Mouse (Mus musculus): ENCODE results near the gene Zcrb1. TPM values are rescaled to one million over a fixed set of nuclear protein-coding genes. Genes with fewer than 3 reads are reported as not detected.
A peak's percentile ranks its signal among the peaks of the same experiment; 100 is the strongest.

Gene Zcrb1
- 128 and 145 TPM in 2 replicates for polyA plus RNA-seq (2016; fragmentation: Nextera tagmentation; extraction: Ambion mirVana)

GRCm38 (mm10) chr15:93397826-93398698, at the start of gene Zcrb1, which contains the start of gene Pphln1:
Zcrb1 (minus strand) TSS chr15:93398334.
Pphln1 (plus strand) TSS chr15:93398350.
- peak; percentile 93 for DNase-seq (ENCODE audit: low spot score)
- Histone ChIP-seq H3K36me3 (peaks cover 25% of the 10 kb centered on the region), H3K27ac (peak within 1 kb of the TSS; percentile 96), H3K4me1 (peaks cover 22% of the 10 kb centered on the region), H3K9me3 (no peaks in the 10 kb centered on the region), H3K27me3 (ENCODE audit: insufficient read depth, poor library complexity, severe bottlenecking) (no peaks in the 10 kb centered on the region), H3K4me3 (peak within 1 kb of the TSS; percentile 88)
- WGBS = under 1% methylated on average over 100 of the region's 100 CpGs

GRCm38 (mm10) chr15:93443676-93444075, 45.5 kb upstream of the Zcrb1 start:
- WGBS = 88% methylated on average over 6 of the region's 6 CpGs
- Histone ChIP-seq H3K9me3 (no peaks in the 10 kb centered on the region), H3K27ac (no peak overlapping the region), H3K4me3 (no peak overlapping the region), H3K27me3 (ENCODE audit: insufficient read depth, poor library complexity, severe bottlenecking) (no peaks in the 10 kb centered on the region), H3K4me1 (0 out of 2 replicates have a peak, but pooled peaks cover 3% of the 10 kb centered on the region), H3K36me3 (peaks cover 53% of the 10 kb centered on the region)
- DNase-seq (ENCODE audit: low spot score) = no peak

GRCm38 (mm10) chr15:93442271-93442670, 44.1 kb upstream of the Zcrb1 start:
- Histone ChIP-seq H3K4me1 (no peaks in the 10 kb centered on the region), H3K4me3 (no peak overlapping the region), H3K36me3 (peaks cover 53% of the 10 kb centered on the region), H3K27ac (no peak overlapping the region), H3K9me3 (no peaks in the 10 kb centered on the region), H3K27me3 (ENCODE audit: insufficient read depth, poor library complexity, severe bottlenecking) (no peaks in the 10 kb centered on the region)
- DNase-seq (ENCODE audit: low spot score) = no peak
- WGBS = 87% methylated on average over 4 of the region's 4 CpGs

- Histone ChIP-seq H3K4me1 (peaks cover 6% of the 10 kb centered on the region), H3K36me3 (peaks cover 35% of the 10 kb centered on the region), H3K9me3 (no peaks in the 10 kb centered on the region), H3K27ac (no peak overlapping the region), H3K27me3 (ENCODE audit: insufficient read depth, poor library complexity, severe bottlenecking) (no peaks in the 10 kb centered on the region), H3K4me3 (no peak overlapping the region)
- WGBS = 48% methylated on average over 5 of the region's 5 CpGs
- no peak for DNase-seq (ENCODE audit: low spot score)
Measured at GRCm38 (mm10) chr15:93438663-93439062, 40.5 kb upstream of the Zcrb1 start.

GRCm38 (mm10) chr15:93435998-93436397, 37.9 kb upstream of the Zcrb1 start:
- no peak for DNase-seq (ENCODE audit: low spot score)
- Histone ChIP-seq H3K9me3 (no peaks in the 10 kb centered on the region), H3K27ac (no peak overlapping the region), H3K36me3 (peaks cover 18% of the 10 kb centered on the region), H3K4me1 (peaks cover 12% of the 10 kb centered on the region), H3K4me3 (no peak overlapping the region), H3K27me3 (ENCODE audit: insufficient read depth, poor library complexity, severe bottlenecking) (no peaks in the 10 kb centered on the region)
- 88% methylated on average over 12 of the region's 12 CpGs for WGBS

- WGBS = 43% methylated on average over 11 of the region's 11 CpGs
- peaks cover 12% of the 10 kb centered on the region for H3K4me1 ChIP-seq
- no peaks in the 10 kb centered on the region for H3K9me3 ChIP-seq
- peaks cover 11% of the 10 kb centered on the region for H3K36me3 ChIP-seq
- no peak for DNase-seq (ENCODE audit: low spot score)
- no peak overlapping the region for H3K4me3 ChIP-seq
- no peaks in the 10 kb centered on the region for H3K27me3 ChIP-seq (ENCODE audit: insufficient read depth, poor library complexity, severe bottlenecking)
- H3K27ac ChIP-seq = no peak overlapping the region
Measured at GRCm38 (mm10) chr15:93433811-93434210, 35.7 kb upstream of the Zcrb1 start.

GRCm38 (mm10) chr15:93422537-93422936, 24.4 kb upstream of the Zcrb1 start:
- DNase-seq (ENCODE audit: low spot score) = no peak
- no peaks in the 10 kb centered on the region for H3K9me3 ChIP-seq
- no peaks in the 10 kb centered on the region for H3K4me1 ChIP-seq
- 91% methylated on average over 1 of the region's 1 CpGs for WGBS
- no peak overlapping the region for H3K4me3 ChIP-seq
- H3K36me3 ChIP-seq = peaks cover 37% of the 10 kb centered on the region
- H3K27me3 ChIP-seq (ENCODE audit: insufficient read depth, poor library complexity, severe bottlenecking) = no peaks in the 10 kb centered on the region
- H3K27ac ChIP-seq = no peak overlapping the region

- no peak for DNase-seq (ENCODE audit: low spot score)
- 79% methylated on average over 7 of the region's 7 CpGs for WGBS
- Histone ChIP-seq H3K9me3 (no peaks in the 10 kb centered on the region), H3K27me3 (ENCODE audit: insufficient read depth, poor library complexity, severe bottlenecking) (no peaks in the 10 kb centered on the region), H3K27ac (no peak overlapping the region), H3K36me3 (peaks cover 42% of the 10 kb centered on the region), H3K4me3 (no peak overlapping the region), H3K4me1 (no peaks in the 10 kb centered on the region)
Measured at GRCm38 (mm10) chr15:93420596-93420995, 22.5 kb upstream of the Zcrb1 start.

- no peak for DNase-seq (ENCODE audit: low spot score)
- WGBS = 86% methylated on average over 6 of the region's 6 CpGs
- H3K4me1 ChIP-seq = no peaks in the 10 kb centered on the region
- H3K27ac ChIP-seq = no peak overlapping the region
- no peaks in the 10 kb centered on the region for H3K27me3 ChIP-seq (ENCODE audit: insufficient read depth, poor library complexity, severe bottlenecking)
- no peak overlapping the region for H3K4me3 ChIP-seq
- no peaks in the 10 kb centered on the region for H3K9me3 ChIP-seq
- H3K36me3 ChIP-seq = peaks cover 44% of the 10 kb centered on the region
Measured at GRCm38 (mm10) chr15:93416300-93416699, 18.2 kb upstream of the Zcrb1 start.

GRCm38 (mm10) chr15:93414456-93414855, 16.3 kb upstream of the Zcrb1 start:
- H3K4me1 ChIP-seq = no peaks in the 10 kb centered on the region
- H3K9me3 ChIP-seq = no peaks in the 10 kb centered on the region
- no peaks in the 10 kb centered on the region for H3K27me3 ChIP-seq (ENCODE audit: insufficient read depth, poor library complexity, severe bottlenecking)
- H3K27ac ChIP-seq = no peak overlapping the region
- no peak overlapping the region for H3K4me3 ChIP-seq
- no peak for DNase-seq (ENCODE audit: low spot score)
- 95% methylated on average over 9 of the region's 9 CpGs for WGBS
- peaks cover 46% of the 10 kb centered on the region for H3K36me3 ChIP-seq

GRCm38 (mm10) chr15:93412445-93412844, 14.3 kb upstream of the Zcrb1 start:
- DNase-seq (ENCODE audit: low spot score) = no peak
- Histone ChIP-seq H3K36me3 (peaks cover 55% of the 10 kb centered on the region), H3K27me3 (ENCODE audit: insufficient read depth, poor library complexity, severe bottlenecking) (no peaks in the 10 kb centered on the region), H3K9me3 (no peaks in the 10 kb centered on the region), H3K27ac (no peak overlapping the region), H3K4me3 (no peak overlapping the region), H3K4me1 (no peaks in the 10 kb centered on the region)
- 91% methylated on average over 3 of the region's 3 CpGs for WGBS

GRCm38 (mm10) chr15:93406492-93406891, 8.4 kb upstream of the Zcrb1 start:
- Histone ChIP-seq H3K27ac (no peak overlapping the region), H3K36me3 (peaks cover 27% of the 10 kb centered on the region)
- WGBS = 93% methylated on average over 5 of the region's 5 CpGs

GRCm38 (mm10) chr15:93405446-93405986, 7.4 kb upstream of the Zcrb1 start:
- Histone ChIP-seq H3K27ac (no peak overlapping the region), H3K4me3 (no peak overlapping the region), H3K9me3 (no peaks in the 10 kb centered on the region), H3K36me3 (peaks cover 17% of the 10 kb centered on the region), H3K27me3 (ENCODE audit: insufficient read depth, poor library complexity, severe bottlenecking) (no peaks in the 10 kb centered on the region), H3K4me1 (no peaks in the 10 kb centered on the region)
- WGBS = 90% methylated on average over 7 of the region's 7 CpGs
- no peak for DNase-seq (ENCODE audit: low spot score)

More at GRCm38 (mm10) chr15:93406492-93406891, 8.4 kb upstream of the Zcrb1 start:
- H3K4me1 ChIP-seq = no peaks in the 10 kb centered on the region
- no peaks in the 10 kb centered on the region for H3K9me3 ChIP-seq
- no peak for DNase-seq (ENCODE audit: low spot score)
- H3K27me3 ChIP-seq (ENCODE audit: insufficient read depth, poor library complexity, severe bottlenecking) = no peaks in the 10 kb centered on the region
- no peak overlapping the region for H3K4me3 ChIP-seq

All from heart, embryonic 10.5 days (tissue).